Mouse (Mus musculus) c-Kit-positive CD71-negative TER-119-negative erythroid progenitor cells, embryonic 14.5 days (primary cell): ENCODE measurements around the gene Dppa2.
"Not testable (repeated sequence)": the region's sequence is repeated elsewhere in the genome, so short reads cannot be mapped to it uniquely, and the experiment has no call there.

Experiments used
- DNase-seq: peaks from one replicate; pipeline ENCODE4 v3.0.0-alpha.2; 2013; ENCODE audit warnings: low read depth

The Dppa2 gene

DNA sequence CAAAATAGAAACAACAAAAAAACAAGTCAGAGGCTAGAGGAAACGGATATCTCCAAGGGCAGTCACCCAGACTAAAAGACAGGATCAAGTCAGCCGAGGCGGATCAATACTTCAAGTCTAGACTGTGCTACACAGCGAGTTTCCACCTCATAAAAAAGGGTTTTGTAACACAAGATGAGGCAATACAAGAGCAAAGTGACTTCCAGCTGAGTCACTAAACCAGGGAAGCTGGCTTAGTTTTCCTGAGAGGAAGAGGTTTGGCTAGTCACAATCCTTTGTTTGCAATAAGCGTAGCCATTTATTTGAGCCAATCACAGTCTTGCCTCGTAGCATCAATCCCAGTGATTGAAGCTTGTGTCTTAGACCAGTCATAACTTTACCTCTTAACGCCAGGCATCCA lies at the start of gene Dppa2:
Gene Dppa2 (plus strand): TSS at position 400 of the 400 bp plus-strand sequence.
- no peak for DNase-seq

DNA sequence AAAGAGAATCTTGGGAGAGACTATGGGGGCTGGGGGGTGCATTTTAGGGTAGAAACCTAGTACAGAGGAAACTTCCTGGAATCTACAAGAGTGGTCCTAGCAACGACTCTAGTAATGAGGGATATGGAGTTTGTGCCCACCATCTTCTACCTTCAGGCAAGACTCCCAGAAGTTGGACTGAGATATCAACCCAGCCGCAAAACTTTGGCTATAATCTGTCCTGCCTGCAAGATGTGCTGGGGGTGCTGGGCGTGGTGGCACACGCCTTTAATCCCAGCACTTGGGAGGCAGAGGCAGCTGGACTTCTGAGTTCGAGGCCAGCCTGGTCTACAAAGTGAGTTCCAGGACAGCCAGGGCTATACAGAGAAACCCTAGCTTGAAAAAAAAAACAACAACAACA lies 49.1 kb upstream of the Dppa2 start:
- no peak for DNase-seq

DNA sequence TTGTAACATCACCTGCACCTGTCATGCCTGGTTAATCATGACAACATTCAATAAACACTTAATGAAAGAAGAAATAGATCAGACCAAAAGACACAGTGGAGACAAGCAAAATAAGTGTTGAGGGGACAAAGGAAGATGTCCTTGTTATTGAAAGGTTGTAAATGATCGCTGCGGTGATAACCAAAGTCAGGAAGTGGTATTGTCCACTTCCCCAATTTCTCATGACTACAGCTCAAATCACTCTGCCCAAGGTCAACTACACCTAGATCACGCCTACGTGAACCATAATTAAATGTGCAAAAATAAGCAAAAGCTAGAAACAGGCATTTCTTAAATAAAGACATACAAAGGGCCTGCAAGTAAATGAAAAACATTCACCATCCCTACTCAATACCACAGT lies 44.2 kb upstream of the Dppa2 start:
- no peak for DNase-seq

DNA sequence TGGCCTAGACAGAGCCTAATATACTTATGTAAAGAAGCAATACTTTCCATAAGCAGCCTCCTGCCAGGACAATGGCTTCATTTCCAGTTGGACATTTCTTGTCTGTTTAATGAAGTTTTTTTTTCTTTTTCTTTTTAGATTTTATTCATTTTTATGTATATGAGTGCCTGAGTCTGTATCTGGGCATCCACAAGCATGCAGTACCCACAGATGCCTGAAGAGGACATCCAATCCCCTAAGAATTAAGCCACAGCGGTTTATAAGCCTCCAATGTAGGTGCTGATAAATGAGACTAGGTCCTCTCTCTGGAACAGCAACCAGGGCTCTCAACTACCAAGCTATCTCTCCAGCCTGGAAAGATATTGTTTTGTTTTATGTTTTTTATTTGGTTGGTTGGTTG lies 40.8 kb upstream of the Dppa2 start:
- DNase-seq: no peak

DNA sequence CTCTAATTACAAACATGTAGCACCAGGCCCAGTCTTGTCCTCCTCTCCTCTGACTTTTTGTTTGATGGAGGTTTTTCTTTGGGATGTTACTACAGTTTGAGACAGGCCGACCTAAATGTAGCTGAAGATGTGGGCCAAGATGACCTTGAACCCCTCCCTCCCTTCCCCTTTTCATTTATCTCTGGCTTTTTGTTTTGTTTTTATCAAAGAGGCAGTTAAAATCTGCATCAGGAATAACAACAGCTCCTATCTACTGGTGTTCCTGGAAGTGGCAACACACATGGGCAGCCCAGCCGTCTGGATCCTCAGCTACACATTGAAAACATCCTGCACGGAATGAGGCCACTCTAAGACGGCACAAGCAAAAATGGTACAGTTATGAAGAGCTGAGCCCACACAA lies 37.9 kb upstream of the Dppa2 start:
- no peak for DNase-seq

DNA sequence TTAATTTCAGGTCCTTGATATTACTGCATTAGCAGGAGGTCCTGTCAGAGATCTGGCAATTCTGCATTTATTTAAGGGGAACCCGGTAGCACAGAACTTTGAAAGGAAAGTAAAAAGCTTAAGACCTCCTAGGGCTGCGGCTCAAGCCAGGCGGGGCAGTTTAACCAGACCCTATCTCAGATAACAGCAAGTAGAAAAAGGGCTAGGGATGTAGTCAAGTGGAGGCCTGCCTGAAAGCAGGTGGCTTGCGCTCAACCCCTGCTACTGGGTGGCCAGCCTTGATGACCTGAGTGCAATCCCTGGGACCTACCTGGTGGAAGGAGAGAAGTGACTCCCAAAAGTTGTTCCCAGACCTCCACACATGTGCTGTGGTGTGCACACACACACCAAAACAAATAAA lies 26.8 kb upstream of the Dppa2 start:
- no peak for DNase-seq

DNA sequence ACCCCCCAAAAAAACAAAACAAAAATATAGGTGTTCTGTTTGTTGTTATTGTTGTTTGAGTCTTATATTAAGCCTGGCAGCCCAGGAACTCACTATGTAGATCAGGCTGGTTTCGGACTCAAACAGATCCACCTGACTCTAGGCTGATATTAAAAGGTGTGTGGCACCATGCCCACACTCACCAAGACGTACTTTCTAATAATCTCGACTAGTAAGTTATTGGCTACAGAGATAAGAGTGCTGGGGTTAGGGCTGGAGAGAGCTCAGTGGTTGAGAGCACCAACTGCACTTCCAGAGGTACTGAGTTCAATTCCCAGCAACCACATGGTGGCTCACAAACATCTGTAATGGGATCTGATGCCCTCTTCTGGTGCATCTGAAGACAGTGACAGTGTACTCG lies 22.8 kb upstream of the Dppa2 start:
- no peak for DNase-seq

DNA sequence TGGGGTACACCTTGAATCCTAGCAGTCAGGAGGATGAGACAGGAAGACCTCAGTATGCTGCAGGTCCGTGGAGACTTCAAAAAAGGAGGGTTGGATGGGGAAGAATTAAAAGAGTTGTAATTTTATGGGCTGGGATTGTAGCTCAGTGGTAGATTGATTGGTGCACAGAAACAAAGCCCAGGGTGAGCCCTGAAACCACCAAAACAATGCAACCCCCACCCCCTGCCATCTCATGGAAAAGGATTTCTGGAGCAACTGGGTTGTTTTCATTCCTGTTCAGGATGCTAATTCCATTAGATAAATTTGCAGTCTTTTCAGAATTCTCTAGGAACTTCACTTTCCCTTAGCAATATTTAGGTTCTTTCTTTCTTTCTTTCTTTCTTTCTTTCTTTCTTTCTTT lies 20.9 kb upstream of the Dppa2 start:
- DNase-seq: no peak

DNA sequence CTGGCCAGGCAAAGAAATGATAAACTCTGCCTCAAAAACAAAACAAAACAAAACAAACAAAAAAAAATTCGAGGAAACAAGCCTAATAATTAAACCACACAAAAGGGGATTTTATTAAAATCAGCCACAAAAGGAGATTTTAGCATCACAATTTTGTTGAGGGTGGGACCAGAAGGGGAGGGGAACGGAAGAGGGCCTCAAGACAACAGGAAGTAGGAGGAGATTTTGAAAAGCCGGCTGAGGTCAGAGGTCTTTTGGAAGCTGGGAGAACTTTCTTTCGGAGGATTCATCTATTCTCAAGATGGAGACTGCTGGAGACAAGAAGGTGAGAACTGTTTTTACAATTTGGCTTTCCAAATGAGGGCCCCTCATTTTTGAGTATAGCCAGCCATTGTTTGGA lies 20.2 kb upstream of the Dppa2 start, which contains the start of gene Dppa4:
Gene Dppa4 (plus strand): TSS at position 217 of the 400 bp plus-strand sequence.
- no peak for DNase-seq

DNA sequence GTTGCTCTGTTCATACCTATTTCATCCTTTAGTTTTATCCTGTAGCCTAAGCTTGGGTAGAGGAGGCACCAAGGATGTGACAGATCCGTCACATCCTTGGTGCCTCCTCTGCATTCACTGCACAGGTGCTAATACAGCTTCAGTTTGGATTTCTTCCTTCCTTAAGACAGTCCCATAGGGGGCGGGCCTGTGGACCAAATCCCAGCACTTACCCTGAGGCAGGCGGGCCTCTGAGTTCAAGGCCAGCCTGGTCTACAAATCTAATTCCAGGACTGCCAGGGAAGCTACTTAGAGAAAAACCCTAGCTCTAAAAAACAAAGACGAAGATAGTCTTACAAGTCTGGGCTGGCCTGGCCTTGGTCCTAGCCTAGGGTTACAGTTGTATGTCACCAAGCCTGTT lies 18.2 kb upstream of the Dppa2 start:
- no peak for DNase-seq

DNA sequence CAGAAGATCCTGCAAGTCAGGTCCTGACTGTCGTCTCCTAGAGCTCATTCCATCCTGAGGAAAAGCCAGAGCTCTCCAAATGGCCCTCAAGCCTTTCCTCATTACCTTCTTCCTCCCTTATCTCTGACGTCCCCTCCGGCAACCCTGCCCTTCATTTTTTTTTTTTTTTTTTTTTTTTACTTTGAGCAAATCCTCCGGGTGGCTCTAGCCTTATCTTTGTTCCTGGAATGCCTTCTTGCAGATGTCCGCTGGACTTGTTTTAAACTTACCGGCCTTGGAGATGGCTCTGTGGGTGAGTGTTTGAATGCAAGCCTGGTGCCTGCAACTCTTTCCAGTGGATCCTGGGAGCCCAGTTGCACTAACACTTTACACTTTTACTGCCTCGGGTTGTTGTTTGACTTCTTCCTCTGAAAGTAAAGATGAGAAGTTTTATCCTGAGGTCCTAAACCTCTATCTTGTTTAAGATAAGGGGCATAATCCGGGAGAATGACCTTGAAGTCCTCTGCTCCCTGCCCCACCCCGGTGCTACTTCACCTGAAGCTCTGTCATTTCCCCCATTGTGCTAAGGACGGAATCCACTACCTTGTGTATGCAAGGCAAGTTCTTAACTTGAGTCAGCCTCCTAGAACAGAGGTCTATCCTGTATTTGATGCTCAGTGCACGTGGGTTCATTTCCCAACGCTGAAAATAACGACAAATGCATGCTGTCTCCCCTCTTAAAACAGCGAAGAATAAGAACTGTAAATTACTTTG lies 6.1 kb upstream of the Dppa2 start:
- DNase-seq: no peak

DNA sequence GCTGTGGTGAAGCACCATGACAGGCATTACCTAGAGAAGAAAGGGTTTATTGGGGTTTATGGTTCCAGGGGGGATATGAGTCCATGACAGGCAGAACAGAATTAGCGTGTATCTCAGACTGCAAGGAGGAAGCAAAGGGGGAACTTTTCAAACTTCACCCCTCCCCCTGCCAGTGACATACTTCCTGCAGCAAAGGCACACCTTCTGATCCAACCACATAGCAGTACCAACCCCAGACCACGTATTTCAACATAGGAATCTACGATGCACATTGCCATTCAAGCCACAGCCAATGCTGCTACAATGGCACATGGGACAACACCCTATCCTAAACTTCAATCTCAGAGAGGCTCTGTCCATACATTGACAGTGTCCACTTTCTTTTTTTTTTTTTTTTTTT lies 3.8 kb upstream of the Dppa2 start:
- DNase-seq: no peak

DNA sequence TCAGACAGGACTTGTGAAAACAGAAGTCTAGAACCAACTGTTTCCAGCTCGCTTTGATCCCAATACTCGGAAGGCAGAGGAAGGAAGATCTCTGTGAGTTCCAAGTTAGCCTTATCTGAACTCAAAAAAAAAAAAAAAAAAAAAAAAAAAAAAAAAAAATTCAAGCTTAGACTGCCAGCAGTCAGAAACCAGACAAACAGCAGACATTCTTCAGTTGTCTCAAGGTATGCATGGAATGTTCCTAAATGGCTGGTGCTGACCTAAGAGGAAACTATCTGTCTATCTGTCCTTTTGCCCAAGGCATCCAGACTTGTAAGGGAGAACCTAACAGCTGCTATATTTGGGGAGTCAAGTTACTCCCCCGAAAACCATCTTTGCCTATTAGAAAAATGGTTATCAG lies 275 bp downstream of the Dppa2 start:
- no peak for DNase-seq

DNA sequence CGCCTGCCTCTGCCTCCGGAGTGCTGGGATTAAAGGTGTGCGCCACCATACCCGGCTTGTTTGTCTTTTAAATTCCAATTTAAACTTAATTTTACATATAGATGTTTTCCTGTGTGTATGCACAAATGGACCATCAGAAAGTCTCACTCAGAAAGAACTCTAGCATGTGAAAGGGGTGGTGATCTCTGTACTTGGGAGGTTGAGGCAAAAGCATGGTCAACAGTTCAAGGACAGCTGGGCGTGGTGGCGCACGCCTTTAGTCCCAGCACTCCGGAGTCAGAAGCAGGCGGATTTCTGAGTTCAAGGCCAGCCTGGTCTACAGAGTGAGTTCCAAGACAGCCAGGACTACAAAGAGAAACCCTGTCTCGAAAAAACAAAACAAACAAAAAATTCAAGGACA lies 5.2 kb downstream of the Dppa2 start:
- not testable (repeated sequence) for DNase-seq

DNA sequence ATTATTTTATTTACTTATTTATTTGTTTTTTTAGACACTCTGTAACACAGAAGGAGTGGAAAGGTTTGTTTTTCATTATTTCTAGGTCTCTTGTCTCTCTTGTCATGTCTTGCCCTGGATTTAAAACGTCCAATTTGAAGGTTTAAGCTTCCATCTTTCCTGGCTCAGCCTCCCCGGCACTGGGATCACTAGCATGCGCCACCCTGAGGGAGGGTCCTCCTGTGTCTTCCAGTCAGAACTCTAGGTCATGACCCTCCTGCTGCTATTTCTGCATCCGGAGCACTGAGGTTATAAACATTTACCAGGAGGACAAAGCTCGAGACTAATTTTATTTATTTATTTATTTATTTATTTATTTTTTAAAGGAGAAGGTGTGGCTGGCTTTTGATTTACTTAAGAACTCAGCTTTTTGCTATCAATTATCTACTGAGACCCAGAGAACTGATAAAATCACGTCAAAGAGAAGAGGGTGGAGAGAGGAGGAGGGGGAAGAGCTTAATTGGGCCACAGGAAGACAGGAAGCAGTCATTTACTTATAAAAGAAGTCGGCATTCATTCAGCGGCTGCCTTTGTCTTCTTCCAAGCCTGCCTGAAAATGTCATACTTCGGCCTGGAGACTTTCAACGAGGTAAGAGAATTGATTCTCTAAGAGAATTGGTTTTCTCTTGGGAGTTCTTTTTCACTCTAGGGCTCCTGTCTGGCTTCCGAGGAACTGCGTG lies 6.4 kb downstream of the Dppa2 start:
- DNase-seq: no peak

DNA sequence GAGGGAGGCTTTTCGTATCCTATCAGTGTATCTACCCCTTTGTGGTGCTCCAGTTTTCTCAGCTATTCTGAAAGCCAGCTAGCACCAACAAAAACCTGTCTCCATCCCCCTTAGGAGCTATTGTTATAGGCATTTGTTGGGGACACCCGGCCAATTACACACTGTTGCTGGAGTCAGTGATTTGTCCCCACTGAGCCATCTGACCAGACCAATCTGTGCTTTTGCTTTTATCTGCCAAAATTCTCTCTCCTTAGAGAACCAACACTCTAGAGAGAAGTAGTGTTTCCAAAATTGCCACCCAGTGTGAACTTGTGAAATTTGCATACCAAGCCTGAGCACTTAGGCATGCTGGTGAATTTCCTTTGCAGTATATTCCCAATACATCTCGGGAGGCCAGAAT lies 11.6 kb downstream of the Dppa2 start:
- DNase-seq: no peak

DNA sequence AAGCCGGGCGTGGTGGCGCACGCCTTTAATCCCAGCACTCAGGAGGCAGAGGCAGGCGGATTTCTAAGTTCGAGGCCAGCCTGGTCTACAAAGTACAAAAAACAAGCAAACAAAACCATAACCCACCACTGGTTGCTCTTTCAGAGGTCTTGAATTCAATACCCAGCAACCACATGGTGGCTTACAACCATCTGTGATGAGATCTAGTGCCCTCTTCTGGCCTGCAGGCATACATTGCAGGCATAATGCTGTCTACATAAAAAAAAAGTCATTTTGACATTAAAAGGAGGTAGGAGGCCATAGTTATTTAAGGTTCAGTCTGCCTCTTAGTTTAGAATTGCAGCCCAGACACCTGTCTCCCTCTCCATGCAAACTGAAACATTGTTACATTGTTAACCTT lies 17.1 kb downstream of the Dppa2 start:
- no peak for DNase-seq

DNA sequence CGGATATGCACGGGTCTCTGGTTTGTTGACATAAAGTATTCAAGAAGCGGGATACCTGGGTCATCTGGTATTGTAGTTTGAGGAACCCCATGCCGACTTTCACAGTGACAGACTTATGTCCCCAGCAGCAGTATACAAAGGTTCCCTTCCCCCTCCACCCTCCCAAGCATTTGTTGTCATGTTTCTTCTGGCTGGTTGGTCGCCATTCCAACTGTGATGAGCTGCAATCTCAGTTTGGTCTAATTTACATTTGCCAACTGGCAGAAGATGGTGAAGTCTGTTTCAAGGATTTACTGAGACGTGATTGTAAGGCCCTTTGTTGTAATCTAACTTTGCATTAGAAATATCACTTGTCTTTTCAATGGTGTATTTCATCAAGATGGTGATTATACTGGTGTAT lies 19.4 kb downstream of the Dppa2 start:
- no peak for DNase-seq

DNA sequence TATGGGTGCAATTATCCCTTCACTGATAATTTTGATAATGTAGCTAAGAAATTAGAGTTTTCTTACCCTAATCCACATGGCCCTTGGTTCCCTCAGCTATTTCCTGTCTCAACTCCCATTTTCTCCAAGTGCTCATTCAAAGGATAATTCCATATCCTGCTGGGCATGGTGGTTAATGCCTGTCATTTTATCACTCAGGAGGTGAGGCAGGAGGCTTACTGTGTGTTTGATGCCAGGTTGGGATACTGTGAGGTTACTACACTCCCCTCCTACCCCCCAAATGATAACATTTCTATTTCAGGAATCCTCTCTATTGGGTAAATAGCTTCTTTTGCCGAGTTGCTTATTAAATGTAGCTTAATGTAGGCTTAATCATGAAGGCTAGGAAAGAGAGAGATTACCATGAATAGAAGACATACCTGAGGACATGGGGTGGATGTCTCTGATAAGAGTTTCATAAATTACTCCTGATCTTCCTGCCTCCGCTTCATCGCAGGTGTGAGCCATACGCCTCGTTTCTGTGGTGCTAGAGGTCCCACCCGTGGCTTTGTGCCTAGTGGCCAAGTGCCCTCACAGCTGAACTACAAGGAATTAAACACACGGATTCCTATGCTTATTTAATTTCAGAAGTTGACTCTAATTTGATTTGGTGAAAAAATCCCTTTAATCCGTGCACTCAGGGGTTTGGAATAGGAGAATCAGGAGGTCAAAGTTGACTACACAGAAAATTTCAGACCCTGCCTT lies 20.1 kb downstream of the Dppa2 start:
- DNase-seq: no peak

DNA sequence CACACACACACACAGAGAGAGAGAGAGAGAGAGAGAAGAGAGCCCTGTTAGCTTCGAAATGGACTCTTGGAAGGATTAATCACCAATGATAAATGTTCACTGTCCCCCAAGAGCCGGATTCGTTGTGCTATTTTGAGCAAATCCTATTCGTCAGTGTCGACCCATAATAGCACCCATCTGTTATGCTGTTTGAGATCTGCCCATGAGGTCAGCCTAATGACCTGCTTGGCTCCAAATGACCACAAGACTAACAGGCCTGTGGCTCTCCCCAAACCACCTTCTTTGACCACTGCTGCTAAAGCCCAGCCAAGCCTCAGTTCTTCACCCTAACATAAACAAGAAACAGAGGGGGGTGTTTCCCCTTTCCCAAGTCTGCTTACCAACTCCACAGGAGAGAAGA lies 23.2 kb downstream of the Dppa2 start:
- DNase-seq: no peak

DNA sequence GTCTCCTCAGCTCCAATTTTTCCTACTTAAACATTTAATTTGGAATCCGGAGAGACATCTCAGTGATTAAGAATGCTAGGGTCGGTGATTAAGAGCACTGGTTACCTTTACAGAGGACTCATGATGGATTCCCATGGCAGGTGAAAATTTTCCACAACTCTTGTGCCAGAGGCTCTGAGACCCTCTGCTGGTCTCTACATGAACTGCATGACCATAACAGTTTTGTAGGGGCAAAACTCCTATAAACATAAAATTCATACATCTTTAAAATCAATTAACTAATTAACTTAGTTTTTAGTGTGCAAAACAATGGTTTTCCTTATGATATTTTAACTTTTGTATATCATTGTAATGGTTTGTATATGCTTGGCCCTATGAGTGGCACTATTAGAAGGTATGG lies 24.7 kb downstream of the Dppa2 start:
- DNase-seq: no peak

DNA sequence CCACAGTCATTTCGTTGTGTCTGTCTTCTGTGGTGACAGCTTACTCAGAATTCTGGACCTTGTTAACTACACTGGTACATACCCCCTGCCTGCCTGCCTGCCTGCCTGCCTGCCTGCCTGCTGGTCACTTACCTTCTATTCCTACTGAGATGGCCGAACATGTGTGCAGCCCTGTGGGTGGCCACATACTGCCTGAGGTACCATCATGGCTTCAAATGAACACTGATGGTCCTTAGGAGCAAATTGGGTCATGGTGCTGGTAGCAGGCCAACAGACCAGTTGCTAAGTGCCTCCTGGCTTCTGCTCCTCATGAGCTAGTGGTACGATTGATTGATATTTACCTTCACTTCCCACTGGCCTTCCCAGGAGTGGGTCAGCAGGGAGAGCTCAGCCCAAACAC lies 28.1 kb downstream of the Dppa2 start:
- no peak for DNase-seq

DNA sequence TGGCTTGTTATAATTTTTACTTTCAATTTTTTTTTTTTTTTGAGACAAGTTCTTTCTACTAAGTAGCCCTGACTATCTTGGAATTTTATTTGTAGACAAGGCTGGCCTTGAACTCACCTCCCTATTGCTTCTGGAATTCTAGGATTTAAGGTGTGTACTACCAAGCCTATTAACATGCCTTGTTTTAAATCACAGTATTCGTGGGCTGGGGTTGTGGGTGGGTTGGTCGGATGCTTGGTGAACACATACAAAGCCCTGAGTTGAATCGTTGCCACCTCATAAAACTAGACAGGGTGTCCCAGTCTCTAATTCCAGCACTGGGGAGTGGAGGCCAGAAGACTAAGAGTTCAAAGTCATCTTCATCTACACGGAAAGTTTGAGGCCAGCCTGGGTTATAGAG lies 31.6 kb downstream of the Dppa2 start:
- DNase-seq: no peak
